Mouse (Mus musculus): ENCODE measurements around the gene Moap1.

Moap1 gene

GRCm38 (mm10) chr12:102743589-102744574, at the start of gene Moap1, which contains the start of gene Tmem251:
Gene Moap1 (minus strand): TSS chr12:102743661.
Gene Tmem251 (plus strand): TSS chr12:102743762.
- in situ Hi-C loops (cut with MboI; ENCODE audit: unreplicated experiment in 2 of 2) = loop anchor here (5.0 to 10.0 kb wide), 5 partner anchors 318 to 751 kb away; no protein-coding TSS in a partner anchor

DNA sequence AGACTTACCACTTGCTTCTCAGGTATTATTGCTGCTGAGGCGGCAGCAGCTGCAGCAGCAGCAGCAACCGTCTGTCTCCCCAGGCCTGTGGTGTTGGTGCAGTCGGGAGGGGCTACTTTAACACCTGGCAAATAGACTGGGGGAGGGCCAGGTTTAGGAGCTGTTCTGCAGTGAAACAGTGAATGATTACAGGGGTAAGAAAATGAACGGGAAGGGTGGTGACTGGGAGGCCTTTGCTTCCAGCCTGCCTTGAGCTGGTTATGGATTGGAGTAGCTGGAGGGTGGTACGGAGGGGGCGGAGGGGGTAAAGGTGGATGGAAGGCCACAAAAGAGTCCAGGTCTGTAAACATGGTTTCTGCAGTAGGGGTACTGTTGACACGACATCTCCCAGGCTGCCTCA, 44.5 kb upstream of the Moap1 start:
- in situ Hi-C loops (cut with MboI; ENCODE audit: unreplicated experiment in 2 of 2) = no loop called here

GRCm38 (mm10) chr12:102785593-102785985, 42.1 kb upstream of the Moap1 start:
- in situ Hi-C loops (cut with MboI; ENCODE audit: unreplicated experiment in 2 of 2) = no loop called here

GRCm38 (mm10) chr12:102784899-102785592, 41.6 kb upstream of the Moap1 start:
- in situ Hi-C loops (cut with MboI; ENCODE audit: unreplicated experiment in 2 of 2) = no loop called here

DNA sequence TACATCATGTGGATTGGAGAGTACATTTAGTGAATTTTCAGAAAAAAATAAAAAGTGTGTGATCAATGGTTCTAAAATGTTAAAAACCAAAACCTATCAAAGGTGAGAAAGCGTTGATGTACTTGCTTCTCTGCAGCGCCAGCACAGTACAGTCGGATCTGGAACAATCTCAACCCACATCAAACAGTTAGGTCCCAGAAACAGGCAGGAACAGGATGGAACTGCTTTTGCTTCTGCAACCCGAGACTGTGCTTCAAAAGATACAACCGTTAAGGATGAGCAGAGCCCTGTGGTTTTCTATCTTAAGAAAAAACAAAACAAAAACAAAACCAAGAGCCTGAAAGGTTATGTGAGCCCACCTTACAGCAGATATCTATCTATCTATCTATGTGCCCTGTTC, 39.4 kb upstream of the Moap1 start:
- in situ Hi-C loops (cut with MboI; ENCODE audit: unreplicated experiment in 2 of 2) = no loop called here

DNA sequence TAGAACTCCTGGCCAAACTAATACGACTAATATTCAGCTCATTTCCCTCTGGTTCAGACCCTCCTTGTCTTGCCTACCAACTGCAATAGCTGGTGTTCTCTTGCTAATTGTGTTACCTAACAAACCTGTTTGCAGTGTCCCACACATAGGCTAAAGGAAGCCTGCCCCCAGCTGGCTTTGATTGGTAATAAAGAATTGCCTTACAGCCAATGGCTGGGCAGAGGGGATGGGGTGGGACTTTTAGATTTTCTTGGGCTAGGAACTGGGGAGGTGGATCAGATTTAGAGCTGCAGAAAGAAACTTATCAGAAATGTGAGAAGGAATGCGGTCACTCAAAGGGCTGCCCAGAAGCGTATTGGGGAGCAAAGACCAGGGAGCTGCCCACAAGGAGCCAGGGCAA, 36.0 kb upstream of the Moap1 start:
- in situ Hi-C loops (cut with MboI; ENCODE audit: unreplicated experiment in 2 of 2) = no loop called here

- in situ Hi-C loops (cut with MboI; ENCODE audit: unreplicated experiment in 2 of 2) = no loop called here
Measured at GRCm38 (mm10) chr12:102778151-102778550, 34.7 kb upstream of the Moap1 start.

DNA sequence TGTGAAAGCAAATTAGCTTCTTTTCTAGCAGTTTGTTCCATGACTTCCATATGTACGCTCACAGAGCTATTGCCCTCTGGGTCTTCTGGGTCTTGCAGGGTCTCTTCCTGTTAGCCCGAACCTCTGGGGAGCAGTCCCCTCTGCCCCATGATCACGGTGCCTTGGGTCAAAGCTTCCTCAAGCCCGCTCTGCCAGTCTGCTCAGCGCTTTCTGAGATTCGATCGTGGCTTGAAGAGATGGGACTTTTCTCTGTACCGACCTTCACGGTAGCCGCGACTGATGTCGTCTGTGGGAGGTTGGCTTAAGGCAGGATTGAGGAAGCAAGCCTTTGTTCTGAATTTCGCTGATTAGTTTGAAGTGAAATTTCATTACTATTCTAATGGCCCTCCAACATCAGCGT, 32.6 kb upstream of the Moap1 start:
- in situ Hi-C loops (cut with MboI; ENCODE audit: unreplicated experiment in 2 of 2) = no loop called here

GRCm38 (mm10) chr12:102772676-102773075, 29.2 kb upstream of the Moap1 start:
- in situ Hi-C loops (cut with MboI; ENCODE audit: unreplicated experiment in 2 of 2) = loop anchor here (25.0 kb wide), 2 partner anchors 615 to 785 kb away; partner anchors contain the start of genes Cpsf2 (in 1 of the 2) and Otub2 (in 1 of the 2)

DNA sequence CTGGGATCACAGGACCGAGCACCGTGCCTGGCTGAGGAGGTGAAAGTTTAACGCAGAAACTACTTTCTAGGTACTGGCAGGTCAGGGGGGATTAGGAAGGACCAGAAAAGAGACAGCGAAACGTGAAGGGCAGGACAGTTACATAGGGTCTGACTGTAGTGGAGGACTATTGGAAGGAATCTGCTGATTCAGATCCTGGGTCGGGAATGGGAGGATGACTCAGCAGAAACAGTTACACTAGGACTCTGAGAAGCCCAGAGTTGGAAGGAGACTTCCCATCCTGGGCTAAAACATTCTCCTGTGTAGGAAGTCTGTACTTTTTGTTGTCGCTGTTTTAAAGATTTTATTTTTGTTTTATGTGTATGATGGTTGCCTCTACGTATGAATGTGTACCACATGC, 28.1 kb upstream of the Moap1 start:
- in situ Hi-C loops (cut with MboI; ENCODE audit: unreplicated experiment in 2 of 2) = loop anchor here (25.0 kb wide), 2 partner anchors 616 to 784 kb away; partner anchors contain the start of genes Cpsf2 (in 1 of the 2) and Otub2 (in 1 of the 2)

DNA sequence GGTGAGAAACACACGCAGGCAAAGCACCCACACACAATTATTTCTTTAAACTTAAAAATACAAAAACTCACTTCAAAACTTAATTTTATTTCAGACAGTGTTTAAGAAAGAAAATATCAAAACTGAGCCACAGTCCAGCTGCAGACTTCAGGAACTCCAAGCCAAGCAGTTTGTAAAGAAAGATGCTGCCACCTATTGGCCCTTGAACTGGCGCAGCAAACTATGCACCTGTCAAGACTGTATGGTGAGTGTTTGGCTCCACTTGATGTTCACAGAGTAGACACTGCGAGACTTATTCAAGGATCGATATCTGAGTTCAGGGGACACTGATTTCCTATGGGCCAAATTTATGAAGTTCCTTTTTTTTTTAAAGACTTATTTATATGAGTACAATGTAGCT, 25.5 kb upstream of the Moap1 start:
- in situ Hi-C loops (cut with MboI; ENCODE audit: unreplicated experiment in 2 of 2) = loop anchor here (25.0 kb wide), 2 partner anchors 618 to 782 kb away; partner anchors contain the start of genes Cpsf2 (in 1 of the 2) and Otub2 (in 1 of the 2)

DNA sequence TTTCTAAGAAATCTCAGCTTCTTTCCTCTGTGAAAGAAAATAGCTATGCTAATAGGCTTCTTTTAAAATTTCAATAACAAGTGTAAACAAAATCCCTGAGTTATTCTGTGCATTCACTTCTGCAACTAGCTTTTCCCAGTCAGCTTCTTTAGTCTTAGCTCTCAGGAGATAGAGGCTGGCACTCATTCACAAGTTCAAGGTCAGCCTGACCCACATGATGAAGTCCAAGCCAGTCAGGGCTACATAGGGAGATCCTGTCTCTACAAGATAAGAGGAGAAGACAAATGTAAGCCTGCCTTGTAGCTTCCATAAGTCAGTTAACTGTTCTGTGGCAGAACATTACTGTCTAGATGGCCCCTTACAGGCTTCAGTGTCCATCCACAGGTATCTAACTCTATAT, 20.2 kb upstream of the Moap1 start:
- in situ Hi-C loops (cut with MboI; ENCODE audit: unreplicated experiment in 2 of 2) = loop anchor here (25.0 kb wide), 2 partner anchors 624 to 776 kb away; partner anchors contain the start of genes Cpsf2 (in 1 of the 2) and Otub2 (in 1 of the 2)

GRCm38 (mm10) chr12:102761668-102762067, 18.2 kb upstream of the Moap1 start:
- in situ Hi-C loops (cut with MboI; ENCODE audit: unreplicated experiment in 2 of 2) = loop anchor here (25.0 kb wide), 2 partner anchors 626 to 774 kb away; partner anchors contain the start of genes Cpsf2 (in 1 of the 2) and Otub2 (in 1 of the 2)

DNA sequence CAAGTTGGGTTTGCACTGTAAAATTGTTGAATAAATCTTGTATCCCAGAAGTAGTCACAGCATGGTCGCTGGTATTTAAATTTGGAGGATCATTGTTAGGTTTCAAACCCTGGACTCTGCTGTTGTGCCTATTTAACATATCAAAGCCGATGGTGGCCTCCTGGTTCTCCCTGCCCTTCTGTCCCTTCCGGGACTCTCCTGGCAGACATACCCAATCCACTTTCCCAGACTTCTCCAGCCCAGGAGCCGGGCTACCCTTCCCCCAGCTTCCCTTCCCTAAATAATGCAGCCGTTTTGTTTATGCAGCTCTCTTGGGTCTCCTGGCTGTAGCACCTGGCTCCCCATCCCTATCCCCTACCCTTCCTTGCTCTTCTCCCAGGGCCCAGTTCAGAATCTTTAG, 15.5 kb upstream of the Moap1 start:
- in situ Hi-C loops (cut with MboI; ENCODE audit: unreplicated experiment in 2 of 2) = loop anchor here (10.0 to 25.0 kb wide), 3 partner anchors 628 to 772 kb away; partner anchors contain the start of genes Cpsf2 (in 1 of the 2), Ddx24 (in 1 of the 2) and Otub2 (in 1 of the 2)

- in situ Hi-C loops (cut with MboI; ENCODE audit: unreplicated experiment in 2 of 2) = loop anchor here (10.0 to 25.0 kb wide), 3 partner anchors 629 to 771 kb away; partner anchors contain the start of genes Cpsf2 (in 1 of the 2), Ddx24 (in 1 of the 2) and Otub2 (in 1 of the 2)
Measured at GRCm38 (mm10) chr12:102758403-102758756, 14.9 kb upstream of the Moap1 start, which contains the start of gene Gm20604. Gene Gm20604 (minus strand): TSS chr12:102758672.

DNA sequence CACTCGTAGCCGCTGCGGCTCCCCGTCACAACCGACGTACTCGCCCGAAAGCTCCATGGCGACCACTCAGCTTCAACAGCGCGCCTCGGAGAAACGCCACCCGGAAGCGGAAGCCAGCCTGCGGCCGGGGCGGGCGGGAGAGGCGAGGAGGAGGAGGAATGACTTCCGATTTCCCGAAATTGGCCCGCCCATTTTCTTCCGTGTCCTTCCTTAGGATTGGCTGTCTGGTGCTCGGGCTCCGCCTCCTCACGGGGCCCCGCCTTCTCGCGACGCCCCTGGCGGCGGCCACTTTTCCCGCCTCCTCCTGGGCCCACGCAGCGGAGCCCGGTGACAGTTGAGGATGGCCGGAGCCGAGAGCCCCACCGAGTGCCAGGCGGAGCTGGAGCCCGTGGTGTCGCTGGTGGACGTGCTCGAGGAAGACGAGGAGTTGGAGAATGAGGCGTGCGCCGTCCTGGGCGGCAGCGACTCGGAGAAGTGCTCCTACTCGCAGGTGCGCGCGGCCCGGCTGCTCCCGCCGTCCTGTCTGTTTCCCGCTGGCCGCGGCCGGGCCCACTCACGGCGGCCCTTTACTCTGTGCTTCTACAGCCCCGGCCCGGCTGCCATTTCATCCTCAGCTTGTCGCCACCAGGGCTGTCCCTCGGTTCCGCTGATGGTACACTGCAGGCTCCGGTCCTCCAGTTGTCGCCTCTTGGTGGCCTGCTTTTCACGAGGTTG, 14.4 kb upstream of the Moap1 start, which contains the start of the genes Gm28051, Gon7 and Ubr7:
Gene Gm28051 (minus strand): TSS at position 77 of the 714 bp plus-strand sequence.
Gene Gon7 (minus strand): TSS at position 115 of the 714 bp plus-strand sequence.
Gene Ubr7 (plus strand): TSS at position 279 of the 714 bp plus-strand sequence.
- in situ Hi-C loops (cut with MboI; ENCODE audit: unreplicated experiment in 2 of 2) = loop anchor here (10.0 to 25.0 kb wide), 3 partner anchors 629 to 771 kb away; partner anchors contain the start of genes Cpsf2 (in 1 of the 2), Ddx24 (in 1 of the 2) and Otub2 (in 1 of the 2)

DNA sequence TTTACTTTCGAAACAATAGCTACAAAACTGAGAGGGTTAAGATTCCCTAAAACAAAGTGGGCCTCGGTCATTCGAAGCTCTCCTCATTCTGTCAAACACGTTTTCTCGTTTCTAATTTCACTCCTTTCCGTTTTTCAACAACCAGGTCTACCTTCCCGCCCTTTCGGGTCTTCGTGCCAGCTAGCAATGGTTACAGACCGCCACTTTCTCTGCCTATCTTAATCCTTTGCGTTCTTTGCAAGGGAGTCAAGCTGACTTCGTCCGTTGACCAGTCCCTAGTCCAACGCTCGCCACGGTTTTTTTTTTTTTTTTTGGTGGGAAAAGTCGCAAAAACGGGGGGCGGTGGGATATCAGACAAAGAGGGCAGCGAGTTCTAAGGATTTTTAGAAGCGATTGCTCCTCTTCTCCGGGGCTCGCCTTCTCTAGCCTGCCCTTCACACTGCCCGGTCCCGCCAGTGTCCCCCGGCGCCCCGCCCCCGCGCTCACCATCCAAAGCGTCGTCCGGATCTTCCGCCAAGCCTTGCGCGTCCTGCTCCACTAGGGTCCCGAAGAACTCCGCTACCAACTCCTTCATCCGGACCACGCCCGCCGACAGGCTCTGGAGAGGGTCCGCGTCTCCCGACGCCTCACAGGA, 13.7 kb upstream of the Moap1 start:
- in situ Hi-C loops (cut with MboI; ENCODE audit: unreplicated experiment in 2 of 2) = loop anchor here (10.0 to 25.0 kb wide), 3 partner anchors 630 to 770 kb away; partner anchors contain the start of genes Cpsf2 (in 1 of the 2), Ddx24 (in 1 of the 2) and Otub2 (in 1 of the 2)

- in situ Hi-C loops (cut with MboI; ENCODE audit: unreplicated experiment in 2 of 2) = loop anchor here (10.0 to 25.0 kb wide), 3 partner anchors 631 to 769 kb away; partner anchors contain the start of genes Cpsf2 (in 1 of the 2), Ddx24 (in 1 of the 2) and Otub2 (in 1 of the 2)
Measured at GRCm38 (mm10) chr12:102756304-102756703, 12.8 kb upstream of the Moap1 start.

Measured in v-Abl transformed pro-B cells (cell line).